Mouse (Mus musculus) ES-Bruce4 (cell line): ENCODE results near the gene Cep83.

ENCODE experiments used
- CTCF ChIP-seq: IDR thresholded peaks from one replicate; pipeline ENCODE4 v1.8.1; 2011; ENCODE audit warnings: low read depth, low read length
- EP300 ChIP-seq: IDR thresholded peaks from 2 replicates; pipeline ENCODE4 v1.6.1; 2011; ENCODE audit warnings: low read depth, low read length; ENCODE audit not compliant: insufficient read depth
- POLR2A ChIP-seq: IDR thresholded peaks from one replicate; pipeline ENCODE4 v1.8.1; 2011; ENCODE audit warnings: low read length; ENCODE audit not compliant: insufficient read depth

- TF ChIP-seq EP300 (no peak), POLR2A (no peak), CTCF (no peak)
These were observed 89.1 kb downstream of the Cep83 start for GRCm38 (mm10) chr10:94777576-94777975.
